Mouse (Mus musculus) liver, postnatal 0 days (tissue): ENCODE data around the gene Ccser1. TPM values are rescaled to one million over a fixed set of nuclear protein-coding genes. Genes with fewer than 3 reads are reported as not detected.

ENCODE experiments used
- ATAC-seq: fragments of 200-750 bp; cut with Nextera tagmentation; 2 replicates; pipeline ENCODE4 v1.8.0; 2017; ENCODE audit warnings: mild to moderate bottlenecking, moderate library complexity
- DNase-seq: peaks from one replicate; pipeline ENCODE4 v3.0.0-alpha.2; 2016
- H3K27ac ChIP-seq: fragments of 300-500 bp; sonication (generic); 2 replicates; pipeline ENCODE4 v1.5.1; 2014; ENCODE audit warnings: antibody characterized with exemption, moderate library complexity, mild to moderate bottlenecking, low read depth
- H3K27me3 ChIP-seq: fragments of 300-500 bp; sonication (generic); 2 replicates; pipeline ENCODE4 v1.6.1; 2014; ENCODE audit warnings: low read length, control low read depth, mixed read lengths; ENCODE audit not compliant: insufficient read depth
- H3K36me3 ChIP-seq: fragments of 300-500 bp; sonication (generic); replicated peaks from 2 replicates; pipeline ENCODE4 v1.6.1; 2014; ENCODE audit warnings: mild to moderate bottlenecking, control low read depth, low read length, moderate library complexity, mixed read lengths; ENCODE audit not compliant: insufficient read depth
- H3K4me1 ChIP-seq: fragments of 300-500 bp; sonication (generic); 2 replicates; pipeline ENCODE4 v1.6.1; 2014; ENCODE audit warnings: antibody characterized with exemption, mild to moderate bottlenecking, control low read depth; ENCODE audit not compliant: insufficient read depth
- H3K4me2 ChIP-seq: fragments of 300-500 bp; sonication (generic); 2 replicates; pipeline ENCODE4 v1.6.1; 2014; ENCODE audit warnings: low read depth, mild to moderate bottlenecking, low read length, moderate library complexity, mixed read lengths
- H3K4me3 ChIP-seq: fragments of 300-500 bp; sonication (generic); 2 replicates; pipeline ENCODE4 v1.5.1; 2014; ENCODE audit warnings: low read depth, low read length
- H3K9ac ChIP-seq: fragments of 300-500 bp; sonication (generic); replicated peaks from 2 replicates; pipeline ENCODE4 v1.6.1; 2014; ENCODE audit warnings: mild to moderate bottlenecking, moderate library complexity
- H3K9me3 ChIP-seq: fragments of 300-500 bp; sonication (generic); 2 replicates; pipeline ENCODE4 v1.6.1; 2016; ENCODE audit warnings: mild to moderate bottlenecking, control low read depth, low read length, mixed read lengths
- CTCF ChIP-seq: sonication (generic); IDR thresholded peaks from 2 replicates; pipeline ENCODE4 v1.5.1; 2016; ENCODE audit warnings: antibody characterized with exemption, low read depth
- EP300 ChIP-seq: IDR thresholded peaks from 2 replicates; pipeline ENCODE4 v1.6.1; 2016; ENCODE audit warnings: antibody characterized with exemption, low read depth, mild to moderate bottlenecking
- WGBS: fragments of 180-500 bp; shearing (Covaris S2); extraction: QIAGEN DNeasy Blood & Tissue Kit; methylation state at CpG from one replicate; pipeline ENCODE4 v1.1.7; 2014; ENCODE audit not compliant: insufficient replicate concordance; 5-methylcytosine and 5-hydroxymethylcytosine counted together
- polyA plus RNA-seq: library from polyadenylated mRNA; unstranded; fragments of >200 nt; fragmentation: Nextera tagmentation; extraction: Ambion mirVana; gene quantifications from 2 replicates; pipeline ENCODE4 v1.2.1, GENCODE M21; 2015

The Ccser1 gene
- polyA plus RNA-seq, 1 experiment from 2014 or later: 0.18 TPM

DNA sequence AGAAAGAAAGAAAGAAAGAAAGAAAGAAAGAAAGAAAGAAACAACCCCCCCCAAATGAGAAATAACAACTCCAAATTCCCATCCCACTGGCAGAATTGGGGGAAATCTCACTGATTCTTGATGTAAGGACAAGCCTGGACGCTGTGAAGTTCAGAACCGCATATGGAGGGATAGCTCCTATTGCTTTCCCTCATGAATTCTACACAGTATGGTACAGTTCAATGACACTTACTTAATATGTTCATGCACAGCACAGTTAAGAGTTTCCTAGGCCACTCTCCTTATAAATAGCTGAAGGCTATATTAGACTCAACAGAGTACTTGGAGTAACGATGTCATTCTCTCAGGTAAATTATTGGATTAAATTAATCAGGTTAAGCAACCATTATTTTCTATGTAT is 1138.5 kb downstream of the Ccser1 start:
- no peak overlapping the region for H3K9ac ChIP-seq
- DNase-seq: no peak
- no peaks in the 10 kb centered on the region for H3K4me1 ChIP-seq
- no peak overlapping the region for H3K27ac ChIP-seq
- no peaks in the 10 kb centered on the region for H3K36me3 ChIP-seq
- no peaks in the 10 kb centered on the region for H3K27me3 ChIP-seq
- 67% methylated on average over 3 of the region's 3 CpGs for WGBS
- no peak for ATAC-seq
- no peaks in the 10 kb centered on the region for H3K9me3 ChIP-seq
- no peak overlapping the region for H3K4me2 ChIP-seq
- TF ChIP-seq CTCF (no peak), EP300 (no peak)
- no peak overlapping the region for H3K4me3 ChIP-seq

- WGBS: 48% methylated on average over 3 of the region's 3 CpGs
- H3K36me3 ChIP-seq: no peaks in the 10 kb centered on the region
Observed at GRCm38 (mm10) chr6:62340319-62340718, 1160.2 kb downstream of the Ccser1 start.

GRCm38 (mm10) chr6:62367802-62368201 is 1187.7 kb downstream of the Ccser1 start:
- Histone ChIP-seq H3K4me2 (no peak overlapping the region), H3K4me3 (no peak overlapping the region), H3K9ac (no peak overlapping the region), H3K27me3 (no peaks in the 10 kb centered on the region), H3K9me3 (no peaks in the 10 kb centered on the region), H3K27ac (no peak overlapping the region), H3K4me1 (no peaks in the 10 kb centered on the region), H3K36me3 (no peaks in the 10 kb centered on the region)
- ATAC-seq: no peak
- DNase-seq: no peak
- TF ChIP-seq CTCF (no peak), EP300 (no peak)
- WGBS: 70% methylated on average over 2 of the region's 2 CpGs

More at GRCm38 (mm10) chr6:62340319-62340718, 1160.2 kb downstream of the Ccser1 start:
- Histone ChIP-seq H3K4me3 (no peak overlapping the region), H3K27me3 (no peaks in the 10 kb centered on the region), H3K9me3 (no peaks in the 10 kb centered on the region), H3K4me2 (no peak overlapping the region), H3K9ac (no peak overlapping the region), H3K27ac (no peak overlapping the region), H3K4me1 (no peaks in the 10 kb centered on the region)
- DNase-seq: no peak
- ATAC-seq: no peak
- TF ChIP-seq EP300 (no peak), CTCF (no peak)
